Mouse (Mus musculus) brown adipose tissue, adult 24 weeks (tissue): Measurements from ENCODE around the gene Lemd2. TPM values are rescaled to one million over a fixed set of nuclear protein-coding genes. Genes with fewer than 3 reads are reported as not detected.
"Not testable (repeated sequence)": the region's sequence is repeated elsewhere in the genome, so short reads cannot be mapped to it uniquely, and the experiment has no call there.

Source experiments
- H3K27ac ChIP-seq: fragments of 200-500 bp; replicated peaks from 2 replicates; pipeline ENCODE4 v1.5.1; 2012; ENCODE audit warnings: low read depth, mild to moderate bottlenecking, low read length
- H3K4me1 ChIP-seq: fragments of 200-500 bp; 2 replicates; pipeline ENCODE4 v1.6.1; 2012; ENCODE audit warnings: low read length, mixed read lengths; ENCODE audit not compliant: control insufficient read depth, insufficient read depth, insufficient read length
- H3K4me3 ChIP-seq: fragments of 200-500 bp; 2 replicates; pipeline ENCODE4 v1.5.1; 2012; ENCODE audit warnings: low read depth, mild to moderate bottlenecking, low read length, moderate library complexity; ENCODE audit not compliant: insufficient read depth
- polyA plus RNA-seq: library from polyadenylated mRNA; stranded (reverse); fragments of >200 nt; gene quantifications from 2 replicates; pipeline ENCODE4 v1.2.4, GENCODE M21; 2012; ENCODE audit not compliant: missing spikeins, insufficient read depth, insufficient read length

Gene Lemd2
- polyA plus RNA-seq, 1 experiment: 12.3 TPM

DNA sequence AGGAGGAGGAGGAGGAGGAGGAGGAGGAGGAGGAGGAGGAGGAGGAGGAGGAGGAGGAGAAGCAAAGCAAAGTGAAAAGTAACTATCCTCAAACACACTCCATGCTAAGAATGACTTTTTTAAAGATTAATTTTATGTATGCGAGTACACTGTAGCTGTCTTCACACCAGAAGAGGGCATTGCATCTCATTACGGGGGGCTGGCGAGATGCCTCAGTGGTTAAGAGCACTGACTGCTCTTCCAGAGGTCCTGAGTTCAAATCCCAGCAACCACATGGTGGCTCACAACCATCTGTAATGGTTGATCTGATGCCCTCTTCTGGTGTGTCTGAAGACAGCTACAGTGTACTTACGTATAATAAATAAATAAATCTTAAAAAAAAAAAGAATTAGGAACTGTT is 27.3 kb upstream of the Lemd2 start:
- not testable (repeated sequence) for H3K4me3 ChIP-seq, H3K27ac ChIP-seq

GRCm38 (mm10) chr17:27231146-27231503 is 26.9 kb upstream of the Lemd2 start:
- no peak overlapping the region for H3K27ac ChIP-seq
- no peaks in the 10 kb centered on the region for H3K4me1 ChIP-seq
- H3K4me3 ChIP-seq: no peak overlapping the region

More for the DNA sequence above, 27.3 kb upstream of the Lemd2 start:
- H3K4me1 ChIP-seq: not testable (repeated sequence)

GRCm38 (mm10) chr17:27230455-27231145 is 26.3 kb upstream of the Lemd2 start:
- H3K4me1 ChIP-seq: no peaks in the 10 kb centered on the region
- no peak overlapping the region for H3K4me3 ChIP-seq
- H3K27ac ChIP-seq: no peak overlapping the region

- H3K4me1 ChIP-seq: no peaks in the 10 kb centered on the region
- H3K27ac ChIP-seq: no peak overlapping the region
- no peak overlapping the region for H3K4me3 ChIP-seq
Observed at GRCm38 (mm10) chr17:27229710-27230454, 25.6 kb upstream of the Lemd2 start.

GRCm38 (mm10) chr17:27228216-27228915 is 24.1 kb upstream of the Lemd2 start:
- Histone ChIP-seq H3K27ac (no peak overlapping the region), H3K4me1 (no peaks in the 10 kb centered on the region), H3K4me3 (no peak overlapping the region)

DNA sequence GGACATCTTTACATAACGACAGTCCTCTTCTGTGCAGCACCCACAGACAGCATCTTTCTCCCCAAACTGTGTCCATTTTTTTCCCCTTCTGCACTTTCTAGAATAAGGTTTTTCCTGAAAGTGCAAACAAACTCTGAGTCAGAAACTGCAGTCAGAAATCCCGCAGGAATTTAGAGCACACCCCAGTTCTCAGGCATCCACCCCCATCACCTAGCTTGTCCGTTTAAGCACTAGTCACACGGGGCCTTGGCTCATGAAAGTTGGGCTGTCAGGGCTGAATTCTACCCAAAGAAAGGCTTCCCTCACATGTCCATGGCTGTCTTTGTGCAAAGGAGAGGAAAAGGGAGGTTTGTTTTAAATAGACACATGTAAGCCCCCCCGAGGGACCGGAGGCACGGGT is 23.0 kb upstream of the Lemd2 start:
- Histone ChIP-seq H3K4me3 (no peak overlapping the region), H3K4me1 (no peaks in the 10 kb centered on the region), H3K27ac (no peak overlapping the region)

DNA sequence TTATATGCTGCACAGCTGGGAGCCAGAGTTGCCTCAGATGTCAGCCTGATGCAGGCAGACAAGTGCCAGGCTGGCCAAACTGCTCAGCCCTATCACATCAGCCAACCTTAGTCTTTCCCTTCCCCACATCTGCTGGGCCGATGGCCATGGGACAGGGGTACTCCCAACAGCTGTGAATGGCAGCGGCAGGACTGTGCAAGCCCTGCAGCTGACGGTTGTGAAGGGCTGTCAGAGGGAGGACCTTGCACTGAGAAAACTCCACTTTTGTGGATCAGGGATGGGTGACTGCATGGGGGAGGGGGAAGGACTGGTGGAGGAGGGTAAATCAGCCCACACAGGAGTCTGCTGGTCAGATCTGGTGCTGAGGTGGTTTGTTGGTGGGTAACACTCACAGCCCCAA is 22.4 kb upstream of the Lemd2 start:
- H3K4me3 ChIP-seq: no peak overlapping the region
- H3K27ac ChIP-seq: no peak overlapping the region
- H3K4me1 ChIP-seq: no peaks in the 10 kb centered on the region

GRCm38 (mm10) chr17:27225801-27226200 is 21.5 kb upstream of the Lemd2 start:
- Histone ChIP-seq H3K4me1 (no peaks in the 10 kb centered on the region), H3K27ac (no peak overlapping the region), H3K4me3 (no peak overlapping the region)

DNA sequence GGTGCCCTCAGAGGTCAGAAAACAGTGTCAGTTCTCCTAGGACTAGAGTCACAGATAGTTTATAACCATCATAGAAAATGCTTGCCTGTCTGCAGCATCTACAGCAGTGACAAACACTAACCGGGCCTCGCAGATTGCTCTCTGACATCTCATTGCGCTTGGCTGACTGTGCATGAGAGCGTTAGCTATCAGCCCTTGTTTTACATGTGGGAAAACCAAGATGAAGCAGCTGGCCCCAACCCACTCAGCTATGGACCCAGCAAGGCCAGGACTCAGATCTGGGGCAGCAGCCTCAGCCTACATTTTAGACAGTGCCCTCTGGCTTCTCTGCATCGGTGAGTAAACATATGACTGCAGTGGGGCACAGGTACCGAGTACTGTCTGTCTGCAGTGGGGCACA is 19.6 kb upstream of the Lemd2 start:
- H3K4me1 ChIP-seq: no peaks in the 10 kb centered on the region
- no peak overlapping the region for H3K27ac ChIP-seq
- H3K4me3 ChIP-seq: no peak overlapping the region

- Histone ChIP-seq H3K27ac (no peak overlapping the region), H3K4me3 (no peak overlapping the region), H3K4me1 (no peaks in the 10 kb centered on the region)
Observed at GRCm38 (mm10) chr17:27221562-27221961, 17.3 kb upstream of the Lemd2 start.

DNA sequence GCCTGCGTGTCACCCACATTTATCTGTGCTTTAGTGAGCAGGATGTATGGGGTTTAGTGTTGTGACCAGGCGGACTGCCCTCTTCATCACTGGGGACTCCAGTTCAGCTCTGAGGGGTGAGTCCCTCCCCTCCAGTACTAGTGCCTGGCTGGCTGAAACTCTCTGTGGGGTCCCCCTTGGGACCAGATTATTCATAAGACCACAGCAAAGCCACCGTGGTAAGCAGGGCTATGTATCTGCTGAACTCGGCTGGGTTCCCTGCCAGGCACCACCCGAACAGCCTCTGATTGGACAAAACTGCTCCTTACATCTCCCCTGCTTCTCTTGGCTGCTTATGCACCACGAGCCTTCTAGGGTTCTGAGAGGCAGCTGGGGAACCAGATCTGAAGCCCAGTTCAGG is 14.6 kb upstream of the Lemd2 start:
- Histone ChIP-seq H3K4me1 (no peaks in the 10 kb centered on the region), H3K4me3 (no peak overlapping the region), H3K27ac (no peak overlapping the region)

DNA sequence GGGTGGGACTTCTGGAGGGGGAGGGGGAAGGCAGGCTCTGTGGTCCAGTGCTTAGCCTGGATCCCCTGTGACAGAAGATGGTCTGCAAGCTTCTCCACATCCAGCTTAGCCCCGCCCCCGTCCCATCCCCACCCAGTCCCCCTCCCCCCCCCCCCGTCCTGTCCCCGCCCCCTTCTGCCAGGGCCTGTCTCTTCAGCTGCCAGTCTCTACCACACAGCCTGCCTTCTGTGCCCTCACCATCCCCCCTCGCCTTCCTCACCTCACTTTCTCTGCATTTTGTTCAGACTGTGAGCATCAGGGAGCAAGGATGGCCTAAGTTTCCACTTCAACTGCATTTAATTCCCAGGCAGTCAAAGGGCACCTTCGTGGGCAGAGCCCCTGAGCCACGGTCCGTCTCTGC is 14.1 kb upstream of the Lemd2 start:
- no peak overlapping the region for H3K27ac ChIP-seq
- H3K4me3 ChIP-seq: no peak overlapping the region
- H3K4me1 ChIP-seq: no peaks in the 10 kb centered on the region

DNA sequence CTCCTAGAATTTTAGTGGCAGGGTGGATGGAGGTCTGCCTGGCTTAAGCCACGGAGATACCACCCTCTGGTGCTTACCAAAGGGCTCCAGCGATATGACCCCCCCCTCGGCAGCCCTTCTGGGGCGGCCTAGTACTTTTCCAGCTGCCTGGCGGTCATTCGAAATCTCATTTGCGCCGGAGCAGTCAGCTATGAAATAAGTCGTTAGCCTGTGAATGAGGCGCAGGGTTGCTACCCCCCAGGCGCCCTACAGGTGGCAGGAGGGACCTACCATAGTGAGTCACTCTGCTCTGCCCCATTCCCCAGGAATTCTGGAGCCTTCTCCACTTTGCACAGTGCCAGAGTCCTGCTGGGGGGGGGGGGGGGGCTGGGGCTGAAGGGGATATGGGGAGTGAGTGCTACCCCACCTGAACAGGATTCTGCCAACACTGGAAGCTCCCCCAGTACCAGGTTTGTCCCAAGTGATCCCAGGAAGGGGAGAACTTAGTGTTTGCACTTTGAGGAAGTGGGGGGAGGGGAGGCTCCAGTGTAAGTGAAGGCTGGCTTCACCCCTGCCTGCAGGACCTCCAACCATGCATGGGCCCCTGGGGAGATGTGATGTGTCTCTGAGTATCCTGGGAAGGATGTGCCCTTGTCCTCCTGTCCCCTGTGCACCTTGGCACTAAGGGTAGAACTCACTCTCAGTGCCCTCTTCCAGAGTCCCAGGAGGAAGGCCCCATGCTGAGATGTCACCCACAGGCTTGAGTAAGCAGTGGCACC is 8.7 kb upstream of the Lemd2 start:
- Histone ChIP-seq H3K4me1 (no peaks in the 10 kb centered on the region), H3K27ac (no peak overlapping the region), H3K4me3 (no peak overlapping the region)

DNA sequence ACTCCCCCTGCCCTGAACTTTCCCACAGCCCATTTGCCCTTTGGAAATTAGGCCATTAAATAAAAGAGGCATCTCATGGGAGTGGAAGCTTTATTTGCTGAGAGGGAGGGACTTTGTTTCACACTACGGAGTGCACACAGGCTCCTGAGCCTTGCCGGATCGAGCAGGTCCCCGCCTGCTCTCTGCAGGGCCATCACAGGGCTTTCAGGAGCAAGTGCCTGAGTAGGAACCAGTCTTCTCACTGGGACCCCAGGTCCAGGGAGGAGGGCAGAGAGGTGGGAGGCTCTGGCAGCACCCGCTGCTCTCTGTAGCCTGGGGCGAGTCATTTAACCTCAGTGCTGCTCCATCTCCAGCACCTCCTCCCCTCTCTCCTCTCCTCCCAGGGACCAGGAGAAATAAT is 7.7 kb upstream of the Lemd2 start:
- H3K27ac ChIP-seq: no peak overlapping the region
- H3K4me3 ChIP-seq: no peak overlapping the region
- H3K4me1 ChIP-seq: no peaks in the 10 kb centered on the region

GRCm38 (mm10) chr17:27207113-27207707 is 2.9 kb upstream of the Lemd2 start:
- Histone ChIP-seq H3K4me1 (peaks cover 5% of the 10 kb centered on the region), H3K27ac (no peak overlapping the region), H3K4me3 (no peak overlapping the region)
